Mouse (Mus musculus) olfactory bulb, adult 2 months (tissue): ENCODE data around the gene Asb11.

Experiments used
- CTCF ChIP-seq: fragments of 200-500 bp; IDR thresholded peaks from 2 replicates; pipeline ENCODE4 v1.5.1; 2012; ENCODE audit warnings: low read depth, mild to moderate bottlenecking, low read length, moderate library complexity; ENCODE audit not compliant: insufficient read depth
- POLR2A ChIP-seq: fragments of 200-500 bp; IDR thresholded peaks from 2 replicates; pipeline ENCODE4 v1.6.1; 2012; ENCODE audit warnings: mild to moderate bottlenecking, low read depth, low read length, moderate library complexity; ENCODE audit not compliant: insufficient read depth

DNA sequence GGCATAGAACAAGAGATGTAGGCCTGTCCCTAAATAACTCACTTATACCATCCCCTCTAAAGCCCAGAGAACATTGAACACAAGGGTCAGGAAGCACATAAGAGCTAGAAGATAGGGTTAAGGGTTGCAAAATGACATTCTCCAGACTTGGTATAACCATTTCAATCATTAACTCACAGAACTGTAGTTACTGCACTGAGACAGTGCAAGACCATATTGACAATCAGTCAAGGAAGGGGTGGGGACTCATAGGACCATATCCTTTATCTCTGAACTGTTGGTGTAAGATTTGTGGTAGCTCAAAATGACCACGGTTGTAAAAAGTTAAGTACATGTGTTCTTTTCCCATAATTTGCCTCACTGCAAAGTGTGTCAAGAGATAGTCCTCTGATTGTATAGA, 26.2 kb upstream of the Asb11 start:
- TF ChIP-seq POLR2A (no peak), CTCF (no peak)
